Mouse (Mus musculus) hematopoietic stem cell, adult 5-6 weeks (primary cell): Measurements from ENCODE around the gene Btg4. TPM values are rescaled to one million over a fixed set of nuclear protein-coding genes. Genes with fewer than 3 reads are reported as not detected.

Experiments used
- ATAC-seq, 2 experiments: fragments of 125-278 bp in 1 of 2; replicated peaks in 1 of 2; 2 replicates each; pipeline ENCODE4 v1.8.0; 2016 to 2017; ENCODE audit warnings: inconsistent platforms in 2 of 2, mild to moderate bottlenecking in 2 of 2, moderate number of reproducible peaks in 2 of 2, low read depth in 1 of 2, moderate TSS enrichment in 1 of 2; ENCODE audit not compliant: low FRiP score in 2 of 2, poor library complexity in 2 of 2, severe bottlenecking in 2 of 2, insufficient read depth in 1 of 2, low TSS enrichment in 1 of 2
- total RNA-seq: library from RNA; stranded (forward); fragments of 172-1452, 232-1000 nt; gene quantifications from 2 replicates; pipeline ENCODE4 v1.2.3, GENCODE M21; 2017

The Btg4 gene
- total RNA-seq, 1 experiment from 2014 or later = not detected

- ATAC-seq = no peak
Measured at GRCm38 (mm10) chr9:51140711-51141110, 80.0 kb downstream of the Btg4 start.

- no peak for ATAC-seq
Measured at GRCm38 (mm10) chr9:51143437-51143836, 82.7 kb downstream of the Btg4 start.

- no peak for ATAC-seq
Measured at GRCm38 (mm10) chr9:51144218-51144617, 83.5 kb downstream of the Btg4 start.

- peak in 1 of 2 experiments; percentile 43; a peak in 1 of 4 replicates for ATAC-seq
Measured at GRCm38 (mm10) chr9:51146496-51146895, 85.8 kb downstream of the Btg4 start.

- no peak for ATAC-seq
Measured at GRCm38 (mm10) chr9:51147294-51147693, 86.6 kb downstream of the Btg4 start.

GRCm38 (mm10) chr9:51152079-51152752 lies 91.5 kb downstream of the Btg4 start:
- ATAC-seq = peak; percentile 63 to 78; a peak in 3 of 4 replicates

- ATAC-seq = peak; percentile 61 to 72; a peak in 2 of 4 replicates
Measured at GRCm38 (mm10) chr9:51161771-51162388, 101.2 kb downstream of the Btg4 start.

GRCm38 (mm10) chr9:51163989-51164388 lies 103.3 kb downstream of the Btg4 start:
- no peak for ATAC-seq

GRCm38 (mm10) chr9:51165312-51166180 lies 104.8 kb downstream of the Btg4 start, which contains the start of gene Gm32742:
Gm32742 (minus strand) TSS chr9:51165517.
- peak; percentile 38 for ATAC-seq

- no peak for ATAC-seq
Measured at GRCm38 (mm10) chr9:51167954-51168353, 107.3 kb downstream of the Btg4 start.

GRCm38 (mm10) chr9:51168698-51169097 lies 108.0 kb downstream of the Btg4 start:
- no peak for ATAC-seq

- ATAC-seq = no peak
Measured at GRCm38 (mm10) chr9:51169133-51169532, 108.4 kb downstream of the Btg4 start.

Other genes starting within 250 kb of the Btg4 start
- 38.7 and 40.3 TPM in 2 replicates for gene Ppp2r1b, start 215.6 kb upstream of the Btg4 start, total RNA-seq
- 17.9 and 20.9 TPM in 2 replicates for gene Sik2, start 51.8 kb upstream of the Btg4 start, total RNA-seq
- 29.4 and 44.9 TPM in 2 replicates for gene Layn, start 16.2 kb downstream of the Btg4 start, total RNA-seq
- gene 4833427G06Rik, start 41.2 kb downstream of the Btg4 start, total RNA-seq = not detected in 2 replicates
- gene Gm32742, start 104.6 kb downstream of the Btg4 start, total RNA-seq = 0.19 and 0.25 TPM in 2 replicates
- gene Pou2af1, start 152.8 kb downstream of the Btg4 start, total RNA-seq = 0.45 and 0.81 TPM in 2 replicates
- gene Colca2, start 217.7 kb downstream of the Btg4 start, total RNA-seq = 0.75 and 5.0 TPM in 2 replicates